Mouse (Mus musculus) erythroblast, embryonic 14.5 days (primary cell): ENCODE results near the gene Csmd2.

Experiments
- GATA1 ChIP-seq: IDR thresholded peaks from 2 replicates; pipeline ENCODE4 v1.6.1; 2012; ENCODE audit warnings: low read length, inconsistent platforms, mixed read lengths
- TAL1 ChIP-seq: IDR thresholded peaks from 3 replicates; pipeline ENCODE4 v1.6.1; 2012; ENCODE audit warnings: low read length, inconsistent platforms, mixed read lengths

GRCm38 (mm10) chr4:128514496-128514895, 526.8 kb downstream of the Csmd2 start:
- TF ChIP-seq GATA1 (no peak), TAL1 (no peak)
